Mouse (Mus musculus) testis, postnatal 10 days (tissue): ENCODE measurements around the gene Ift140.
A peak's percentile ranks its signal among the peaks of the same experiment; 100 is the strongest.

Experiments
- DNase-seq: peaks from one replicate; pipeline ENCODE4 v3.0.0; 2021; ENCODE audit warnings: low spot score

The Ift140 gene

GRCm38 (mm10) chr17:25077771-25078372, 62.0 kb downstream of the Ift140 start:
- peak; percentile 85 for DNase-seq

- no peak for DNase-seq
Observed at GRCm38 (mm10) chr17:25080210-25080609, 64.3 kb downstream of the Ift140 start.

GRCm38 (mm10) chr17:25080960-25081381, 65.1 kb downstream of the Ift140 start:
- DNase-seq, result no peak

- no peak for DNase-seq
Observed at GRCm38 (mm10) chr17:25082081-25082847, 66.4 kb downstream of the Ift140 start.

GRCm38 (mm10) chr17:25082887-25083286, 67.0 kb downstream of the Ift140 start:
- DNase-seq, result no peak

GRCm38 (mm10) chr17:25083444-25083931, 67.6 kb downstream of the Ift140 start, which contains the start of gene Tmem204:
Gene Tmem204, minus strand, starts transcription at chr17:25083591.
- DNase-seq, result peak; percentile 63

GRCm38 (mm10) chr17:25084835-25085385, 69.0 kb downstream of the Ift140 start:
- no peak for DNase-seq

- DNase-seq, result no peak
Observed at GRCm38 (mm10) chr17:25086724-25087123, 70.8 kb downstream of the Ift140 start.

GRCm38 (mm10) chr17:25089158-25089557, 73.3 kb downstream of the Ift140 start:
- DNase-seq, result no peak

GRCm38 (mm10) chr17:25090450-25090849, 74.6 kb downstream of the Ift140 start:
- DNase-seq, result no peak

- DNase-seq, result no peak
Observed at GRCm38 (mm10) chr17:25096221-25096620, 80.3 kb downstream of the Ift140 start.

GRCm38 (mm10) chr17:25100052-25100451, 84.2 kb downstream of the Ift140 start:
- DNase-seq, result no peak

GRCm38 (mm10) chr17:25101338-25101737, 85.5 kb downstream of the Ift140 start:
- no peak for DNase-seq

- DNase-seq, result no peak
Observed at GRCm38 (mm10) chr17:25107786-25108185, 91.9 kb downstream of the Ift140 start.

- DNase-seq, result peak; percentile 61
Observed at GRCm38 (mm10) chr17:25109578-25109977, 93.7 kb downstream of the Ift140 start.

GRCm38 (mm10) chr17:25110590-25110989, 94.7 kb downstream of the Ift140 start:
- no peak for DNase-seq

GRCm38 (mm10) chr17:25111220-25111619, 95.3 kb downstream of the Ift140 start:
- DNase-seq, result no peak

GRCm38 (mm10) chr17:25111739-25112422, 96.0 kb downstream of the Ift140 start:
- no peak for DNase-seq

- DNase-seq, result no peak
Observed at GRCm38 (mm10) chr17:25112423-25112810, 96.5 kb downstream of the Ift140 start.

- peak; percentile 67 for DNase-seq
Observed at GRCm38 (mm10) chr17:25114908-25115645, 99.2 kb downstream of the Ift140 start.

- peak; percentile 98 for DNase-seq
Observed at GRCm38 (mm10) chr17:25115664-25116432, 100.0 kb downstream of the Ift140 start, which contains the start of gene Telo2. Gene Telo2, minus strand, starts transcription at chr17:25115967.
